Mouse (Mus musculus) forebrain, embryonic 15.5 days (tissue): ENCODE measurements around the gene Grpr. TPM values are rescaled to one million over a fixed set of nuclear protein-coding genes. Genes with fewer than 3 reads are reported as not detected.

Experiments
- ATAC-seq: fragments of 200-750 bp; cut with Nextera tagmentation; replicated peaks from 2 replicates; pipeline ENCODE4 v1.8.0; 2017; ENCODE audit warnings: mild to moderate bottlenecking, moderate TSS enrichment, moderate library complexity
- H3K27ac ChIP-seq: fragments of 300-500 bp; sonication (generic); replicated peaks from 2 replicates; pipeline ENCODE4 v1.5.1; 2015; ENCODE audit warnings: mild to moderate bottlenecking, inconsistent platforms
- H3K27me3 ChIP-seq: fragments of 300-500 bp; sonication (generic); 2 replicates; pipeline ENCODE4 v1.6.1; 2015; ENCODE audit warnings: inconsistent platforms
- H3K36me3 ChIP-seq: fragments of 300-500 bp; sonication (generic); 2 replicates; pipeline ENCODE4 v1.6.1; 2015; ENCODE audit warnings: mild to moderate bottlenecking, inconsistent platforms
- H3K4me1 ChIP-seq: fragments of 300-500 bp; sonication (generic); 2 replicates; pipeline ENCODE4 v1.6.1; 2015; ENCODE audit warnings: inconsistent platforms
- H3K4me2 ChIP-seq: fragments of 300-500 bp; sonication (generic); replicated peaks from 2 replicates; pipeline ENCODE4 v1.6.1; 2015; ENCODE audit warnings: mild to moderate bottlenecking, inconsistent platforms
- H3K4me3 ChIP-seq: fragments of 300-500 bp; sonication (generic); 2 replicates; pipeline ENCODE4 v1.5.1; 2015; ENCODE audit warnings: mild to moderate bottlenecking, inconsistent platforms
- H3K9ac ChIP-seq: fragments of 300-500 bp; sonication (generic); replicated peaks from 2 replicates; pipeline ENCODE4 v1.6.1; 2015; ENCODE audit warnings: mild to moderate bottlenecking, inconsistent platforms
- H3K9me3 ChIP-seq: fragments of 300-500 bp; sonication (generic); 2 replicates; pipeline ENCODE4 v1.6.1; 2016; ENCODE audit warnings: inconsistent platforms
- WGBS: fragments of 180-500 bp; shearing (Covaris S2); methylation state at CpG from one replicate; pipeline ENCODE4 v1.1.7; 2015; ENCODE audit warnings: mixed read lengths; 5-methylcytosine and 5-hydroxymethylcytosine counted together
- polyA plus RNA-seq: library from polyadenylated mRNA; unstranded; fragments of >200 nt; fragmentation: Nextera tagmentation; extraction: Ambion mirVana; gene quantifications from 2 replicates; pipeline ENCODE4 v1.2.1, GENCODE M21; 2015

Gene Grpr
- polyA plus RNA-seq: 0.41 and 0.57 TPM in 2 replicates

GRCm38 (mm10) chrX:163549666-163550065 is at the start of gene Grpr:
Gene Grpr (minus strand): TSS chrX:163549677.
- WGBS: 18% methylated on average over 7 of the region's 7 CpGs
- Histone ChIP-seq H3K36me3 (no peaks in the 10 kb centered on the region), H3K4me3 (no peak within 1 kb of the TSS)

DNA sequence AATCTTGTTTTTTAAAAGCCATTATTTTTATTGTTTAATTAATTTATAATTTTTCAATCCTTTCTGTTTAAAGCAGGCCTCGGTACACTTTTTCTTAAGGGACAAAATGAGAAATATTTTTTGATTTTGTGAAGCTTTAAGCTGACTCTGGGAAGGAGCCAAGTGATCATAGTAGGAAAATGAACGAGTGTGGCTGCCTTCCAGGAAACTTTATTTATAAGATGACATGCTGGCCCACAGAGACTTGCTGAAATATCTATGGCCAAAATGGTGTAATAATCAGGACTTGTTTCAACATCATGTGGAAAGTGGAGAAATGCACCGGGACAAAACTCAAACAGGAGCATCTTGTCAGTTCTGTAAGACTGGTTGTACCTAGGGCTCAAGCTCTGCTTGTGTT is 11.0 kb upstream of the Grpr start:
- Histone ChIP-seq H3K4me3 (no peak overlapping the region), H3K4me2 (no peak overlapping the region), H3K9ac (no peak overlapping the region), H3K36me3 (no peaks in the 10 kb centered on the region), H3K4me1 (no peaks in the 10 kb centered on the region), H3K27ac (no peak overlapping the region), H3K9me3 (no peaks in the 10 kb centered on the region), H3K27me3 (no peaks in the 10 kb centered on the region)
- WGBS: 73% methylated on average over 3 of the region's 3 CpGs
- ATAC-seq: no peak

More at GRCm38 (mm10) chrX:163549666-163550065, at the start of gene Grpr:
- peak; percentile 94 for ATAC-seq
- H3K4me2 ChIP-seq: no peak within 1 kb of the TSS
- H3K9me3 ChIP-seq: no peaks in the 10 kb centered on the region
- no peaks in the 10 kb centered on the region for H3K4me1 ChIP-seq
- no peak within 1 kb of the TSS for H3K9ac ChIP-seq
- no peaks in the 10 kb centered on the region for H3K27me3 ChIP-seq
- H3K27ac ChIP-seq: no peak within 1 kb of the TSS

DNA sequence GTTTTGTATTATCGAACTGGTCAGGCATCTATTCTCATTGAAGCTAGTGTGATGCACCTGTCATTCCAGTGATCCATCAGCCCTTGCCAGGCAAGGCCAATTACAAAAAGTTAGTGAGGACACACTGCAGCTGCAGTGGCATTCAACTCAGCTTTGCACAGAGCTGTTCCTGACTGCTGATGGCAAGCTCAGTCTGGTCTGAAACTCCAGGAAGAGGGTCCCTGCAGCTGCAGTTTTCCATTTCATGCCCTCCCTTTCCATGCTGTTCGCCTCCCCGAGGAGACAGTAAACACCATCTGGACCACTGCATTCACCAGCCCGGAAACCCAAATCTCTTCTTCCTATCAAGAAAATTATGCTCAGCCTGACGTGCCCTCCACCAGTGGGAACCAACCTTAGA is 2.4 kb downstream of the Grpr start:
- H3K4me3 ChIP-seq: no peak overlapping the region
- no peaks in the 10 kb centered on the region for H3K4me1 ChIP-seq
- ATAC-seq: no peak
- H3K4me2 ChIP-seq: no peak overlapping the region
- H3K9ac ChIP-seq: no peak overlapping the region
- 72% methylated on average over 5 of the region's 5 CpGs for WGBS
- H3K27ac ChIP-seq: no peak overlapping the region
- H3K27me3 ChIP-seq: no peaks in the 10 kb centered on the region
- no peaks in the 10 kb centered on the region for H3K36me3 ChIP-seq
- H3K9me3 ChIP-seq: no peaks in the 10 kb centered on the region

DNA sequence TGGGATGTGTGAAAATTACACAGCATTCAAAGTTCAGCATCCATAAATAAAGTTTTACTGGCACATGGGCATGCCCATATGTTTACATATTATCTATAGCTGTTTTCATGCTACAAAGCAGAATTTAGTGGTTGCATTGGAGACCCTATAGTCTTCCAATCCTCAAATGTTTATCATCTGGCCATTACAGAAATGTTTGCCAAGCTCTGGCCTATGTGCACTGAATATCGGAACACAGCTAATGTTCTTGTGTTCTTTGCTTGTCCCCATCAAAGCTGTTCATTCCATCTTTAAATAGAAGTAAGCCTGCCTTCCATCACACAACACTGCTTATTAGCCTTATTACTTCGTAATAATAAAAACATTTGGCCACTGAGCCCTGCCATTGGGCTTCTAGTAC is 16.6 kb downstream of the Grpr start:
- WGBS: 67% methylated on average over 2 of the region's 2 CpGs
- Histone ChIP-seq H3K27me3 (no peaks in the 10 kb centered on the region), H3K9ac (no peak overlapping the region), H3K36me3 (no peaks in the 10 kb centered on the region), H3K27ac (no peak overlapping the region), H3K9me3 (no peaks in the 10 kb centered on the region), H3K4me2 (no peak overlapping the region), H3K4me1 (no peaks in the 10 kb centered on the region), H3K4me3 (no peak overlapping the region)
- no peak for ATAC-seq

- no peak overlapping the region for H3K9ac ChIP-seq
- H3K9me3 ChIP-seq: no peaks in the 10 kb centered on the region
- H3K4me2 ChIP-seq: no peak overlapping the region
- 87% methylated on average over 4 of the region's 4 CpGs for WGBS
- H3K27ac ChIP-seq: no peak overlapping the region
- no peaks in the 10 kb centered on the region for H3K4me1 ChIP-seq
- no peaks in the 10 kb centered on the region for H3K36me3 ChIP-seq
- no peak overlapping the region for H3K4me3 ChIP-seq
- H3K27me3 ChIP-seq: no peaks in the 10 kb centered on the region
- no peak for ATAC-seq
Observed at GRCm38 (mm10) chrX:163518963-163519541, 30.4 kb downstream of the Grpr start.

DNA sequence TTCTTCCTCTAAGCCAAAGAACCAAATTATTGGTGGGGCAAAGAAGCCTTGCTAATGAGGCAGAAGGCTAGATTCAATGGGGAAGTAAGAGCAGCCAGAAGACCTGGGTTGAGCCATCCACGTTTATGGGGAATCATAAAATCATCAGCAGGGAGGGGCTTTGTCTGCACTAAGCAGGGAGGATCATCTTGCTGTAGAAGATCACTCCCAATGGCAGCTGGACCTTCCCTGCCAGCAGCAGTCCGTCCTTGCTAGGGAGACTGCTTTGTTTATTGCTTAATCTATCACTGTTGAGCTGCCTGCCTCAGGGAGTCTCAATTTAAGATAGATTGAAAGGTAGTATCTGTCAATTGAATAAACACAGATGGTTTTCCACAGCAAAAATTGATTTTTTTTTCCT is 37.7 kb downstream of the Grpr start:
- no peaks in the 10 kb centered on the region for H3K4me1 ChIP-seq
- ATAC-seq: no peak
- H3K27me3 ChIP-seq: no peaks in the 10 kb centered on the region
- H3K9me3 ChIP-seq: no peaks in the 10 kb centered on the region
- H3K36me3 ChIP-seq: no peaks in the 10 kb centered on the region
- no peak overlapping the region for H3K27ac ChIP-seq
- H3K4me3 ChIP-seq: no peak overlapping the region
- H3K9ac ChIP-seq: no peak overlapping the region
- 54% methylated on average over 2 of the region's 2 CpGs for WGBS
- no peak overlapping the region for H3K4me2 ChIP-seq

- ATAC-seq: no peak
- Histone ChIP-seq H3K36me3 (no peaks in the 10 kb centered on the region), H3K4me1 (no peaks in the 10 kb centered on the region), H3K4me2 (no peak overlapping the region), H3K27ac (no peak overlapping the region), H3K9me3 (no peaks in the 10 kb centered on the region), H3K9ac (no peak overlapping the region), H3K27me3 (no peaks in the 10 kb centered on the region), H3K4me3 (no peak overlapping the region)
- 76% methylated on average over 3 of the region's 3 CpGs for WGBS
Observed at GRCm38 (mm10) chrX:163502088-163502487, 47.4 kb downstream of the Grpr start.

Other genes with a start within 250 kb of the Grpr start
- 2.3 and 3.3 TPM in 2 replicates for gene Rnf138rt1, start 211.7 kb upstream of the Grpr start, polyA plus RNA-seq